Mouse (Mus musculus): ENCODE measurements around the gene Fgfrl1.
"Not testable (repeated sequence)": the region's sequence is repeated elsewhere in the genome, so short reads cannot be mapped to it uniquely, and the experiment has no call there.

DNA sequence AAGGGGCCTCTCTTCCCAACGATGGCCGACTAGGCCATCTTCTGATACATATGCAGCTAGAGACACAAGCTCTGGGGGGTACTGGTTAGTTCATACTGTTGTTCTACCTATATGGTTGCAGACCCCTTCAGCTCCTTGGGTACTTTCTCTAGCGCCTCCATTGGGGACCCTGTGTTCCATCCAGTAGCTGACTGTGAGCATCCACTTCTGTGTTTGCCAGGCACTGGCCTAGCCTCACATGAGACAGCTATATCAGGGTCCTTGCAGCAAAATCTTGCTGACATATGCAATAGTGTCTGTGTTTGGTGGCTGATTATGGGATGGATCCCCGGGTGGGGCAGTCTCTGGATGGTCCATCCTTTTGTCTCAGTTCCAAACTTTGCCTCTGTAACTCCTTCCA, 59.1 kb downstream of the Fgfrl1 start:
- not testable (repeated sequence) for TF ChIP-seq CTCF (IDR thresholded peaks at IDR 0.05; ENCODE audit: control insufficient read depth, insufficient read depth, low read length); POLR2A (IDR thresholded peaks at IDR 0.05; ENCODE audit: borderline replicate concordance, control insufficient read depth, low read depth, low read length)

All from bone marrow, adult 2 months (tissue).